ENCODE assay signal across 23 mouse cellular contexts in the genomic region with DNA sequence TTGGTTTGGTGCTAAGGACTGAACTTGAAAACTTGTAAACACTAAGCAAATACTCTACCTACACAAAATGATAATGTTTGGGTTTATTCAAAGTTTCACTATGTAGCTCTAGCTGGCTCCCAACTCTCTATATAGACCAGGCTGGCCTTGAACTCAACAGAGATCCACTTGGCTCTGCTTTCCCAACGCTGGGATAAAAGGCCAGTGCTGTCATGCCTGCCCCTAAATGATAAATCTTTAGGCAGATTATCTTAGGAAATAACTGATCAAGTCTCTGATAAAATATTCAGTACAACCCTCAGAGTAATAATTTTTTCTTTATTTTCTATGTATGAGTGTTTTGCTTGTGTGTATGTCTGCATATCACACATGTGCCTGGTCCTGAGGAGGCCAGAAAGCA.
"Had no signal": no experiment of that assay in that cellular context is flagged by ENCODE, and none has a peak within 500 bp of the region (broad histone marks: within the 10 kb centered on the region; RNA-seq: fewer than 3 reads in every experiment).

No protein-coding gene starts in this region.

- DNase-seq: gastrocnemius, postnatal 25 days; heart, adult 18-20 months; heart, postnatal 10 days; heart, postnatal 4 days; kidney, adult 18-20 months; kidney, adult 8-10 months; kidney, postnatal 10 days; kidney, postnatal 25 days; kidney, postnatal 4 days; layer of hippocampus, adult 9-11 months; liver; liver, embryonic 13.5 days; liver, postnatal 0 days had no signal

- H3K27ac ChIP-seq: heart, embryonic 10.5 days; hindbrain, embryonic 10.5 days; hindbrain, embryonic 12.5 days; hindbrain, embryonic 14.5 days; intestine, embryonic 15.5 days; left cerebral cortex, adult 2 months; limb, embryonic 10.5 days; limb, embryonic 12.5 days; liver, embryonic 13.5 days; liver, embryonic 15.5 days had no signal

- H3K4me3 ChIP-seq: heart, embryonic 10.5 days; heart, embryonic 12.5 days; hindbrain, embryonic 10.5 days; hindbrain, embryonic 12.5 days; intestine, embryonic 15.5 days; left cerebral cortex, adult 2 months; limb, embryonic 10.5 days; limb, embryonic 12.5 days; liver, embryonic 13.5 days; liver, embryonic 15.5 days had no signal
